Mouse (Mus musculus) lung, postnatal 0 days (tissue): ENCODE results near the gene Poldip2.

ENCODE experiments used
- CTCF ChIP-seq: IDR thresholded peaks from 2 replicates; pipeline ENCODE4 v1.5.1; 2016; ENCODE audit warnings: antibody characterized with exemption, mild to moderate bottlenecking
- EP300 ChIP-seq: IDR thresholded peaks from 2 replicates; pipeline ENCODE4 v1.6.1; 2016; ENCODE audit warnings: antibody characterized with exemption, mild to moderate bottlenecking, control low read depth

DNA sequence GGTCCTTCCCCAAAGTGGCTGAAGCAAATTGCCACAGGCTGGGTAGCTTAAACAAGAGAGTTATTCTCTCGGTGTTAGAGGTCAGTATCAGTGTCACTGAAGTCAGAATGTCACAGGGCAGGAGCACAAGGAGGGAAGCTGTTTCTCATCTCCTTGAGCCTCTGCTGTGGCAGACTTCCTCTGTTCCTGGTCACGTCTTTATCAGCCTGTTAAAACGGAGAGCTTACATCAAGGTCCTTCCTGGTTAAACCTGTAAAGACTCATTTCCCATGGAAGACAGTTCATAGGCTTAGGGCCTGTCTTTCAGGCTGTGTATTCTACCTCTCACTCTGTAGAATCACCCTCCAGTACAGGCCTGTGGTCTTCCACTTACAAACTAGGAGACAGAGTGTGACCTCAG lies 44.1 kb upstream of the Poldip2 start:
- TF ChIP-seq CTCF, result no peak
- no peak for TF ChIP-seq EP300
